Mouse (Mus musculus): ENCODE data around the gene Relb.

GRCm38 (mm10) chr7:19632720-19633119, 3.5 kb upstream of the Relb start:
- TF ChIP-seq POLR2A (IDR thresholded peaks at IDR 0.05; ENCODE audit: control insufficient read depth, extremely low read depth, insufficient read depth, low read length, poor library complexity) (no peak), CTCF (IDR thresholded peaks at IDR 0.05; ENCODE audit: borderline replicate concordance, control insufficient read depth, extremely low read depth, insufficient read depth, low read length, poor library complexity) (no peak)

All from thymus, adult 2 months (tissue).